Mouse (Mus musculus) stomach, embryonic 16.5 days (tissue): ENCODE data around the gene Timp3. TPM values are rescaled to one million over a fixed set of nuclear protein-coding genes. Genes with fewer than 3 reads are reported as not detected.

Experiments used
- ATAC-seq: fragments of 200-750 bp; cut with Nextera tagmentation; 2 replicates; pipeline ENCODE4 v1.8.0; 2017; ENCODE audit warnings: moderate number of reproducible peaks, moderate TSS enrichment; ENCODE audit not compliant: insufficient read depth, low FRiP score
- H3K27ac ChIP-seq: fragments of 300-500 bp; sonication (generic); 2 replicates; pipeline ENCODE4 v1.5.1; 2014; ENCODE audit warnings: low read length
- H3K27me3 ChIP-seq: fragments of 300-500 bp; sonication (generic); 2 replicates; pipeline ENCODE4 v1.6.1; 2014; ENCODE audit warnings: low read length, control low read depth, mixed read lengths; ENCODE audit not compliant: control insufficient read depth, insufficient read depth
- H3K36me3 ChIP-seq: fragments of 300-500 bp; sonication (generic); 2 replicates; pipeline ENCODE4 v1.6.1; 2014; ENCODE audit warnings: low read length; ENCODE audit not compliant: control insufficient read depth, insufficient read depth
- H3K4me1 ChIP-seq: fragments of 300-500 bp; sonication (generic); 2 replicates; pipeline ENCODE4 v1.6.1; 2014; ENCODE audit warnings: low read length, control low read depth, mixed read lengths; ENCODE audit not compliant: control insufficient read depth, insufficient read depth
- H3K4me2 ChIP-seq: fragments of 300-500 bp; sonication (generic); 2 replicates; pipeline ENCODE4 v1.6.1; 2014; ENCODE audit warnings: low read depth, low read length, mixed read lengths
- H3K4me3 ChIP-seq: fragments of 300-500 bp; sonication (generic); replicated peaks from 2 replicates; pipeline ENCODE4 v1.5.1; 2014; ENCODE audit warnings: mild to moderate bottlenecking, low read length
- H3K9ac ChIP-seq: fragments of 300-500 bp; sonication (generic); 2 replicates; pipeline ENCODE4 v1.6.1; 2014; ENCODE audit warnings: low read length
- H3K9me3 ChIP-seq: fragments of 300-500 bp; sonication (generic); replicated peaks from 2 replicates; pipeline ENCODE4 v1.6.1; 2016; ENCODE audit warnings: low read length, control low read depth; ENCODE audit not compliant: control insufficient read depth
- WGBS: fragments of 180-500 bp; shearing (Covaris S2); extraction: QIAGEN DNeasy Blood & Tissue Kit; methylation state at CpG from one replicate; pipeline ENCODE4 v1.1.7; 2014; 5-methylcytosine and 5-hydroxymethylcytosine counted together
- polyA plus RNA-seq: library from polyadenylated mRNA; unstranded; fragments of >200 nt; fragmentation: Nextera tagmentation; extraction: Ambion mirVana; gene quantifications from 2 replicates; pipeline ENCODE4 v1.2.1, GENCODE M21; 2015

The Timp3 gene
- 76.1 and 80.6 TPM in 2 replicates for polyA plus RNA-seq

- peak; percentile 88 for ATAC-seq
- Histone ChIP-seq H3K9me3 (no peaks in the 10 kb centered on the region), H3K4me3 (peak within 1 kb of the TSS; percentile 68), H3K36me3 (no peaks in the 10 kb centered on the region), H3K27me3 (0 out of 2 replicates have a peak, but pooled peaks cover 5% of the 10 kb centered on the region), H3K4me1 (peaks cover 18% of the 10 kb centered on the region), H3K9ac (peak within 1 kb of the TSS; percentile 81), H3K4me2 (peak within 1 kb of the TSS; percentile 71), H3K27ac (peak within 1 kb of the TSS; percentile 35)
- WGBS, result under 1% methylated on average over 65 of the region's 65 CpGs
Observed at GRCm38 (mm10) chr10:86300293-86301116, at the start of gene Timp3. Timp3 (plus strand) TSS chr10:86300372.

- no peak for ATAC-seq
- H3K4me1 ChIP-seq, result no peaks in the 10 kb centered on the region
- WGBS, result 40% methylated on average over 4 of the region's 4 CpGs
- no peak overlapping the region for H3K9ac ChIP-seq
- no peaks in the 10 kb centered on the region for H3K27me3 ChIP-seq
- no peak overlapping the region for H3K27ac ChIP-seq
- H3K9me3 ChIP-seq, result no peaks in the 10 kb centered on the region
- H3K36me3 ChIP-seq, result no peaks in the 10 kb centered on the region
- H3K4me3 ChIP-seq, result no peak overlapping the region
- no peak overlapping the region for H3K4me2 ChIP-seq
Observed at GRCm38 (mm10) chr10:86256221-86256620, 44.0 kb upstream of the Timp3 start.

- Histone ChIP-seq H3K9ac (no peak overlapping the region), H3K4me1 (no peaks in the 10 kb centered on the region), H3K27ac (no peak overlapping the region), H3K4me2 (no peak overlapping the region), H3K4me3 (no peak overlapping the region), H3K36me3 (no peaks in the 10 kb centered on the region), H3K27me3 (no peaks in the 10 kb centered on the region), H3K9me3 (no peaks in the 10 kb centered on the region)
- ATAC-seq, result no peak
- WGBS, result 74% methylated on average over 3 of the region's 3 CpGs
Observed at GRCm38 (mm10) chr10:86257045-86257444, 43.1 kb upstream of the Timp3 start.

- Histone ChIP-seq H3K4me3 (no peak overlapping the region), H3K27me3 (no peaks in the 10 kb centered on the region), H3K27ac (no peak overlapping the region), H3K36me3 (no peaks in the 10 kb centered on the region), H3K4me1 (no peaks in the 10 kb centered on the region), H3K9ac (no peak overlapping the region), H3K9me3 (no peaks in the 10 kb centered on the region), H3K4me2 (no peak overlapping the region)
- ATAC-seq, result no peak
- 66% methylated on average over 4 of the region's 4 CpGs for WGBS
Observed at GRCm38 (mm10) chr10:86258046-86258445, 42.1 kb upstream of the Timp3 start.

GRCm38 (mm10) chr10:86258992-86259391, 41.2 kb upstream of the Timp3 start:
- no peak overlapping the region for H3K27ac ChIP-seq

GRCm38 (mm10) chr10:86261725-86262124, 38.4 kb upstream of the Timp3 start:
- H3K9me3 ChIP-seq, result no peaks in the 10 kb centered on the region
- no peaks in the 10 kb centered on the region for H3K4me1 ChIP-seq
- H3K36me3 ChIP-seq, result no peaks in the 10 kb centered on the region
- WGBS, result 63% methylated on average over 2 of the region's 2 CpGs
- no peak for ATAC-seq
- H3K27ac ChIP-seq, result no peak overlapping the region
- H3K27me3 ChIP-seq, result no peaks in the 10 kb centered on the region
- H3K4me3 ChIP-seq, result no peak overlapping the region
- no peak overlapping the region for H3K9ac ChIP-seq
- H3K4me2 ChIP-seq, result no peak overlapping the region

More at GRCm38 (mm10) chr10:86258992-86259391, 41.2 kb upstream of the Timp3 start:
- no peak overlapping the region for H3K4me3 ChIP-seq
- H3K4me2 ChIP-seq, result no peak overlapping the region
- H3K27me3 ChIP-seq, result no peaks in the 10 kb centered on the region
- no peak for ATAC-seq
- no peak overlapping the region for H3K9ac ChIP-seq
- no peaks in the 10 kb centered on the region for H3K4me1 ChIP-seq
- H3K9me3 ChIP-seq, result no peaks in the 10 kb centered on the region
- no peaks in the 10 kb centered on the region for H3K36me3 ChIP-seq
- WGBS, result 86% methylated on average over 3 of the region's 3 CpGs

GRCm38 (mm10) chr10:86264618-86265017, 35.6 kb upstream of the Timp3 start:
- ATAC-seq, result peak; percentile 47; the same call in 1 of the 2 replicates
- Histone ChIP-seq H3K4me2 (no peak overlapping the region), H3K4me1 (no peaks in the 10 kb centered on the region), H3K27me3 (no peaks in the 10 kb centered on the region), H3K4me3 (no peak overlapping the region), H3K9ac (no peak overlapping the region), H3K36me3 (no peaks in the 10 kb centered on the region), H3K27ac (no peak overlapping the region), H3K9me3 (no peaks in the 10 kb centered on the region)
- WGBS, result 69% methylated on average over 9 of the region's 9 CpGs

GRCm38 (mm10) chr10:86270254-86270653, 29.9 kb upstream of the Timp3 start:
- Histone ChIP-seq H3K4me1 (no peaks in the 10 kb centered on the region; the same call in 1 of the 2 replicates), H3K9me3 (no peaks in the 10 kb centered on the region), H3K9ac (no peak overlapping the region), H3K36me3 (no peaks in the 10 kb centered on the region), H3K27me3 (no peaks in the 10 kb centered on the region), H3K4me3 (no peak overlapping the region), H3K27ac (no peak overlapping the region), H3K4me2 (no peak overlapping the region)
- ATAC-seq, result no peak
- WGBS, result 29% methylated on average over 3 of the region's 3 CpGs

GRCm38 (mm10) chr10:86272826-86273225, 27.3 kb upstream of the Timp3 start:
- Histone ChIP-seq H3K4me2 (no peak overlapping the region), H3K36me3 (no peaks in the 10 kb centered on the region), H3K9me3 (no peaks in the 10 kb centered on the region), H3K27me3 (no peaks in the 10 kb centered on the region), H3K4me1 (no peaks in the 10 kb centered on the region; the same call in 1 of the 2 replicates), H3K27ac (no peak overlapping the region), H3K9ac (no peak overlapping the region), H3K4me3 (no peak overlapping the region)
- 86% methylated on average over 3 of the region's 3 CpGs for WGBS
- no peak for ATAC-seq
